Mouse (Mus musculus) common myeloid progenitor, adult 5-6 weeks (primary cell): ENCODE results near the gene Dnali1. TPM values are rescaled to one million over a fixed set of nuclear protein-coding genes. Genes with fewer than 3 reads are reported as not detected.

Experiments
- ATAC-seq: replicated peaks from 2 replicates; pipeline ENCODE4 v1.8.0; 2016; ENCODE audit warnings: low read depth, mild to moderate bottlenecking, moderate TSS enrichment, inconsistent platforms; ENCODE audit not compliant: poor library complexity, severe bottlenecking
- total RNA-seq: library from RNA; stranded (forward); fragments of 200-1000, 187-1606 nt; gene quantifications from 2 replicates; pipeline ENCODE4 v1.2.3, GENCODE M21; 2017

The Dnali1 gene
- total RNA-seq, 1 experiment from 2014 or later: not detected

DNA sequence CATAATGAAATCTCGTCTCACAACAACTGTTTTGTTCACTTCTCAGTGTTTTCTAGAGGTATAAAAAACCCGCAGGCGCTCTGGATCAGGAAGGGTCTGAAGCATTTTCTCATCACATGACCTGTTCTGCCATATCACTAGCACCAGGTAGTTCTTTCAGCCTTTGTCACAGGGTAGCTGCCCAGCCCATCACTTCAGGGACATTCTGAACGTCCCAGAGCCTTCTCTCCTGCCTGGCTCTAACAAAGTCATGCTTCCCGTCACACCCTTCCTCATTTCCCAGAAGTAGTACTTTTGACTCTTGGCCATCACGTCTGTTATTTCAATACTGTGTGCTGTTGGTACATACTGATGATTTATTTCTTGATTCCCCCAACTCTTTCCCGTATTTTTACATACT lies 21.0 kb downstream of the Dnali1 start:
- no peak for ATAC-seq

DNA sequence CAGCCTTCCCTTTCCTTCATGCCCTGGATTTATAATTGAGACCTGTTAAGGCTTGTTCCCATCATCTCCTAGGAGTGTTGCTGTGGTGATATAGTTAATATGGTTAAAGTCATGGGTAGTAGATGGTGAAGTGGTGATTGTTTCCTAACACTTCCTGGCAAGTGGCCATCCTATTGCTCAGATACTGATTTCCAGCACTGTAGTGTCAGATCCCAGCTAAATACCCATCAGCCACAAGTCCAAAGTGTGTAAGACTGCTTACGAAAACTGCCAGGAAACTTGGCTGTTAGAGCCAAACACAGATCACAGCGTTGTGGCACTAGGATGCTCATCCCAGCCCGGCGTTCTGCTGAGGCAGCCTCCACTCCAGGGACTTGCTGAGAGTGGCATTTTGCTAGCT lies 31.2 kb downstream of the Dnali1 start:
- no peak for ATAC-seq

DNA sequence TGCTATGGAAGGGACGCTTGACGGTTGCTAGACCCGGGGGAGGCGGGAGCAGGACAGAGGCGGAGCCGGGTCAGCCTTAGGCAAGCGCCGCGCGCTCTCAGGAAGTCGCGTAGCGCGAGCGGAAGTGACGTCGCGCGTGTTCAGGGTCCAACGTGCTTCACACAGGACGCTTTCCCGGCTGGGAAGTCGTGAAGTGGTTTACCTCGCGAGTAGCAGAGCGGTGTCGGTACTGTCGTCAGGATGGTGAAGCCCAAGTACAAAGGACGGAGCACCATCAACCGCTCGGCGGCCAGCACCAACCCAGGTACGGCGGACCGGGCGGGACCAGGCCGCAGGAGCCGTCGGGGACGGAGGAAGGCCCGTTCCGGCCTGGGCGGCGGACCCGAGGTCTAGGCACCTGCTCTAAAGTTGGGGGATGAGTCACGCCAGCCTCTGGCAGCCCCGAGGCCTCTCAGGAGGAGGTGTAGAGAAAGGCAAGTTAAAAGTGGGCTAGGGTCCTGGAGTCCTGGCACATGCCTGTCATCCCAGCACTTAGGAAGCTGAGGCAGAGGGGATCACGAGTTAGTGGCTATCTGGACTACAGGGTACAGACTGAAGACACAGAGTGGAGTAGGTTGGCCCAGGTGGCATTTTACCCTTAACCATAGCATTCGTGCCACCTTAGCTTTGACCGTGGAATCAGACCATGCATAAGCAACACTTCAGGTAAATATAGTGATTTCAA lies 35.5 kb downstream of the Dnali1 start:
- peak; percentile 100 for ATAC-seq

DNA sequence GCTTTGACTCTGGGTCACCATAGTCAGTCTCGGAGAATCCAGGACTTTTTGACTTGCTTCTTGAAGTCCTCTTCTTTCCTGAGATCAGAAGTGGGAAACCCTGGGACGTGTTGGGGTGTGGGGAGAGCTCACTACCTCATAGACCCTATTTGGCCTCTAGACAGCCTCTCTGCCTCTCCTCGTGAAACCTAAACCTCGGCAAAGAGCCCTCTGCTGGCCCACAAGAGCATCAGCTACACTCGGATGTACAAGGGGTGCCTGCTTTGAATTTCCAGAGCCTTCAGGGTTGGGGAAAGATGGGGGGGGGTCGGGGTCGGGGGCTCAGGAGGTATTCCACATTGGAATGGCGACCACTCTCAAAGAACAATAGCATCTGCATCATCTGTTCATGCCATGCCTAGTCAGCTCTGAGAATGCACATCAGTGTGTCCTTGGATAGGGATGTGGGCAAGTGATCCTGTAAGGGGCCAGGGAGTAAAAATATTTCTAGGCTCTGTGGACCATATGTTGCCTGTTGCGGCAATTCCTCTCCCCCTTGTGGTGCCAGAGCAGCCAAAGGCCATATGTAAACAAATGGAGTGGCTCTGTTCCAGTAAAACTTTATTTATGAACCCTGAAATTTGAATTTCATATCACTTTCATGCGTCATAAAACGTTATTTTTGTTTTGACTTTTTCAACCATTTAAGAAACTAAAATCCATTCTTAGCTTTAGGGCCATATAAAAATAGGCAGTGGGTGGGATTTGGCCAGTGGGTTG lies 44.5 kb downstream of the Dnali1 start:
- ATAC-seq: peak; percentile 77

DNA sequence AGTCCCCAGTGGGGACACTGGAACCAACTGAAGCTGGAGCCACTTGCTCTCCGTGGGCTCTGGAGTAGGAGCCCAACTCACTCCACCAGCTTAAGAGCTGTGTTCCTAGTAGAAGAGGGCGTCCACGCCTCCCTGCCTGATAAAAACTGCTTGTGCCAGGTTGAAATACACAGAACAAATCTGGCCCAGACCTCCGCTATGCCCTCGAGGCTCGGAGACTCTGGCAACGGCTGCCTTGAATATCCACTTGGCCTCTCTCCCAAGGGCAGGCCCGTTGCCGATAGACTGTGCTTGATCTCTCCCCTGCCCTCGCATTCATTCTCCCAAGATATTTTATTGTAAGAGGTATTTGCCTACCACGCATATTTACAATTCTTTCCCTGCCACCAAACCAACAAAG lies 48.1 kb downstream of the Dnali1 start:
- ATAC-seq: no peak

DNA sequence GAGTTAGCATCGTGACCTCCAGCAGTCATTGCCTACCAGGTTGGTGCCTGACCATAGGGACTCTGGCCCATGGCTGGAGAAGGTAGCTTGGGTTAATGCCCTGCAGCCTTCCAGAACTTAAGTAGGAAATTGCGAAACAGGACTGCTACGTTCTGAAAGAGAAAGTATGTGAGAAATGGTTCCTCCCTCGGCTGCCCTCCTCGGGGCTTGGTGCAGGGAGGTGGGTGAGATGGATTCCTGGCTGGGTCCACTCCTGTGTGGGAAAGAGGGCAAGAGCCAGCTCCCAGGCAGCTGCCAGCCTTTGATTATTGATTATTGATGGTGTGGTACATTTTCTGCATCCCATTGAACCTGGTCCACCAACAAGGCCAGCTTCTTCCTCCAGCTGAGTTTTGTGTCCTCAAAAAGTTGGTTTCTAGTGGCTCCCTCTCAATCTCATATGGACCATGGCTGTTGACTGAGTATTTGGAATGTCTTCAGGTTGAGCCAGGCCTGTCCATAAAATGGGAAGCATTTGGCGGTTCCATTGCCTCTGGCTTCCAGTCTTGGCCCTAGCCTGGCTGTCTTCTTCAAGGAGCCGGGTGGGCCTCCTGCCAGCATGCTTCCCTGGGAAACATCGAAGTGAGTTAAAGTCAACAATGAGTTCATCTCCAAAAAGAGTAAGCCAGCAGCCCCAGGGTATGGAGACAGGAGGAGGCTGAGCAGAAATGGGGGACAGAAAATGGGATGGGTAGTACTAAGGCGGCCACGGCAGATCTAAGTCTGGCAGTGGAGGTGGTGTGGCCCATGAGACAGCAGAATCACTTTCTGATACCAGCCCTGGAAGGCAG lies 49.5 kb downstream of the Dnali1 start, which contains the start of gene Gnl2:
Gene Gnl2 (plus strand): TSS at position 780 of the 830 bp plus-strand sequence.
- ATAC-seq: peak; percentile 66

DNA sequence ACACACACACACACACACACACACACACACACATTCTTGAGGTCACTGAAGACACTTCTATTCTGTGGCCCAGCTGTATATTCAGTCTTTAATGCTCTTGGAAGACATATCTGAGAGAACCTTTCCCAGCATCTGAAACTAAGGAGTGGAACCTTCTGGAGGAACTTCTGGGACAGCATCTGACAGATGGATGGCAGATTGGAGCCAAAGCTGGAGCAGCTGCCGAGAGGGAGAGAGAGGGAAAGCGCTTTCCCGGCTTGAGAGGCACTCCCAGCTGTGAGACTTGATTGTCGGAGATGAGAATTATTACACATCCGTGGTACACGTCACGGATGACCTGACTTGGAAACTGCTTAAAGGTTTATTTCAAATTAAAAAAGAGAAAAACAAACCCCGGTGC lies 56.8 kb downstream of the Dnali1 start:
- no peak for ATAC-seq

DNA sequence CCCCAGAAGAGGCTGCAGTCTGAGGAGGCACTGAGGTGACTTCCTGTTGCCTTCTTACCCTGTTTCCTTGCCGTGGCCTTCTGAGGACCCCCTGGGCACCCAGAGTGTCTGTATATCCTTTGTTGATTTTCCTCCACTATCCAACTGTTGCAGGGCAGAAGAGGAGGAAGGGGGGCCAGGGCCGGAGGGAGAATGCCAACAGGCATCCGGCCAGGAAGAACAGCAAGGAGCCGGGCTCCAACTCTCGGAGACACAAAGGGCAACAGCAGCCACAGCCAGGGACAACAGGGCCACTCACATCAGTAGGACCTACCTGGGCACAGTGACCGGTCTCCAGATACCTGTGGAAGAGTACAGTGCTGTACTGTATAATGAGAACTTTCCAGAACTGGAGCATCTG lies 57.3 kb downstream of the Dnali1 start:
- ATAC-seq: no peak

DNA sequence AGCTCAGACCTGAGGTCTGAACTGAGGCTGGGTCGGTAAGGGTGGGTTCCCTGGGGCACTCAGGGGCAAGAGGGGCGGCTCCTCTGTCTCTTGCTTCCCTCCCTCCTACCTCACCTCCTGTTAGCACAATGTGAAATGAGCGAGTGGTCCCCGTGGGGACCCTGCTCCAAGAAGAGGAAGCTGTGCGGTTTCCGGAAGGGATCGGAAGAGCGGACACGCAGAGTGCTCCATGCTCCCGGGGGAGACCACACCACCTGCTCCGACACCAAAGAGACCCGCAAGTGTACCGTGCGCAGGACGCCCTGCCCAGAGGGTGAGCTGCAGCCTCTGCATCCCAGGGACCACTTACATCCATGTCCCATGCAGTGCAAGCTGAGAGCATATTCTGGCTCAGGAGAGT lies 58.0 kb downstream of the Dnali1 start:
- peak; percentile 76 for ATAC-seq

Other genes with a start within 250 kb of the Dnali1 start
- gene Yrdc, start 215.0 kb downstream of the Dnali1 start, total RNA-seq: 33.4 and 55.0 TPM in 2 replicates
- gene 1110065P20Rik, start 214.5 kb downstream of the Dnali1 start, total RNA-seq: 2.9 and 7.0 TPM in 2 replicates
- gene Maneal, start 203.5 kb downstream of the Dnali1 start, total RNA-seq: 0.55 TPM in 1 of 2 replicates, not detected in the other
- not detected in 2 replicates for gene Epha10, start 184.8 kb downstream of the Dnali1 start, total RNA-seq
- gene 9930104L06Rik, start 128.7 kb downstream of the Dnali1 start, total RNA-seq: 12.0 and 14.3 TPM in 2 replicates
- 108 and 117 TPM in 2 replicates for gene Cdca8, start 126.4 kb downstream of the Dnali1 start, total RNA-seq
- 2.4 TPM in 1 of 2 replicates, not detected in the other for gene Rspo1, start 79.3 kb downstream of the Dnali1 start, total RNA-seq
- gene Gnl2, start 49.1 kb downstream of the Dnali1 start, total RNA-seq: 182 and 228 TPM in 2 replicates
- 22.0 and 27.8 TPM in 2 replicates for gene Snip1, start 969 bp upstream of the Dnali1 start, total RNA-seq
- gene Meaf6, start 19.4 kb upstream of the Dnali1 start, total RNA-seq: 43.8 and 44.0 TPM in 2 replicates
- 8.1 and 9.6 TPM in 2 replicates for gene Zc3h12a, start 62.1 kb upstream of the Dnali1 start, total RNA-seq